Mouse (Mus musculus) liver, postnatal 0 days (tissue): Measurements from ENCODE around the gene Lrsam1. TPM values are rescaled to one million over a fixed set of nuclear protein-coding genes. Genes with fewer than 3 reads are reported as not detected.

Experiments
- ATAC-seq: fragments of 200-750 bp; cut with Nextera tagmentation; 2 replicates; pipeline ENCODE4 v1.8.0; 2017; ENCODE audit warnings: mild to moderate bottlenecking, moderate library complexity
- DNase-seq: peaks from one replicate; pipeline ENCODE4 v3.0.0-alpha.2; 2016
- H3K27ac ChIP-seq: fragments of 300-500 bp; sonication (generic); 2 replicates; pipeline ENCODE4 v1.5.1; 2014; ENCODE audit warnings: antibody characterized with exemption, moderate library complexity, mild to moderate bottlenecking, low read depth
- H3K27me3 ChIP-seq: fragments of 300-500 bp; sonication (generic); 2 replicates; pipeline ENCODE4 v1.6.1; 2014; ENCODE audit warnings: low read length, control low read depth, mixed read lengths; ENCODE audit not compliant: insufficient read depth
- H3K36me3 ChIP-seq: fragments of 300-500 bp; sonication (generic); replicated peaks from 2 replicates; pipeline ENCODE4 v1.6.1; 2014; ENCODE audit warnings: mild to moderate bottlenecking, control low read depth, low read length, moderate library complexity, mixed read lengths; ENCODE audit not compliant: insufficient read depth
- H3K4me1 ChIP-seq: fragments of 300-500 bp; sonication (generic); 2 replicates; pipeline ENCODE4 v1.6.1; 2014; ENCODE audit warnings: antibody characterized with exemption, mild to moderate bottlenecking, control low read depth; ENCODE audit not compliant: insufficient read depth
- H3K4me2 ChIP-seq: fragments of 300-500 bp; sonication (generic); 2 replicates; pipeline ENCODE4 v1.6.1; 2014; ENCODE audit warnings: low read depth, mild to moderate bottlenecking, low read length, moderate library complexity, mixed read lengths
- H3K4me3 ChIP-seq: fragments of 300-500 bp; sonication (generic); 2 replicates; pipeline ENCODE4 v1.5.1; 2014; ENCODE audit warnings: low read depth, low read length
- H3K9ac ChIP-seq: fragments of 300-500 bp; sonication (generic); replicated peaks from 2 replicates; pipeline ENCODE4 v1.6.1; 2014; ENCODE audit warnings: mild to moderate bottlenecking, moderate library complexity
- H3K9me3 ChIP-seq: fragments of 300-500 bp; sonication (generic); 2 replicates; pipeline ENCODE4 v1.6.1; 2016; ENCODE audit warnings: mild to moderate bottlenecking, control low read depth, low read length, mixed read lengths
- CTCF ChIP-seq: sonication (generic); IDR thresholded peaks from 2 replicates; pipeline ENCODE4 v1.5.1; 2016; ENCODE audit warnings: antibody characterized with exemption, low read depth
- EP300 ChIP-seq: IDR thresholded peaks from 2 replicates; pipeline ENCODE4 v1.6.1; 2016; ENCODE audit warnings: antibody characterized with exemption, low read depth, mild to moderate bottlenecking
- WGBS: fragments of 180-500 bp; shearing (Covaris S2); extraction: QIAGEN DNeasy Blood & Tissue Kit; methylation state at CpG from one replicate; pipeline ENCODE4 v1.1.7; 2014; ENCODE audit not compliant: insufficient replicate concordance; 5-methylcytosine and 5-hydroxymethylcytosine counted together
- polyA plus RNA-seq: library from polyadenylated mRNA; unstranded; fragments of >200 nt; fragmentation: Nextera tagmentation; extraction: Ambion mirVana; gene quantifications from 2 replicates; pipeline ENCODE4 v1.2.1, GENCODE M21; 2015

The Lrsam1 gene
- polyA plus RNA-seq, 1 experiment from 2014 or later, result 1.6 TPM

DNA sequence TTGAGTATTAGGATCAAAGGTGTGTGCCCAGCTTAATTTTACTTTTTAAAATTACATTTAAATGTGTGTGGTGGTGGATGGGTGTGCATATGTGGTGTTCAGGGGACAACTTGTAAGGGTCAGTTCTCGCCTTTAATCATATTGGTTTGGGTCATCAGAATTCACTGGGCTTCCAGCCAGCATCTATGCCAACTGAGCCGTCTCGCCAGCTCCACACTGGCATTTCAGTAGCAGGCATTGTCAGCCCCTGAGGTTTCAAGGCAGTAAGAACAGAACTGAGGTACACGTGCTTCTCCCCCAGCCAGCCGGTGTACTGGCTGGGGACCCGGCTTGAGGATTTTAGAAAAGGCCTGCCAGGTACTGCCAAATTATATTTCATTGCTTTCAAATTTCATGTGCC, 35.7 kb upstream of the Lrsam1 start:
- Histone ChIP-seq H3K9ac (no peak overlapping the region), H3K4me1 (no peaks in the 10 kb centered on the region), H3K4me2 (no peak overlapping the region), H3K27me3 (no peaks in the 10 kb centered on the region), H3K36me3 (no peaks in the 10 kb centered on the region), H3K4me3 (no peak overlapping the region), H3K9me3 (no peaks in the 10 kb centered on the region), H3K27ac (no peak overlapping the region)
- no peak for DNase-seq
- TF ChIP-seq CTCF (no peak), EP300 (no peak)
- WGBS, result 71% methylated on average over 6 of the region's 6 CpGs
- ATAC-seq, result no peak

DNA sequence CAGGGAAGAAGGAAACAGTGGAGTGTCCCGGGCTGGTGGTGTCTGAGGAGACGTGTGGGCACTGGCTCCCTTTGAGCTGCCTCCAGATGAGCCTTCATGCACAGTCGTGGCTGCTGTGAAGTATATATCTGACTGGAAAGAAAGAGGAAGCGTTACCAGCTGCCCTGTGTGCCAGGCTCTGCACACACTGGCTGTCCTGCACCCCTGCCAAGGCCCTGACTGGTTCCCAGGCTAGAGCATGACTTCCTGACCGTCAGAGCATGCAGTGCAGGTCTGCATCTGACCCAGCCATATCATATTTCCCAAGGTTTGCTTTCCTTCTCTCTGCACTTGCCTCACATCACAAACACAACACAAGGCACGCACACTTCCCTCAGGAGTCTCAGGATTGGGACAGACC, 30.7 kb upstream of the Lrsam1 start:
- H3K4me3 ChIP-seq, result no peak overlapping the region
- no peak overlapping the region for H3K27ac ChIP-seq
- ATAC-seq, result no peak
- DNase-seq, result no peak
- no peaks in the 10 kb centered on the region for H3K4me1 ChIP-seq
- no peaks in the 10 kb centered on the region for H3K9me3 ChIP-seq
- H3K36me3 ChIP-seq, result no peaks in the 10 kb centered on the region
- WGBS, result 37% methylated on average over 6 of the region's 6 CpGs
- H3K9ac ChIP-seq, result no peak overlapping the region
- TF ChIP-seq EP300, result no peak
- no peak for TF ChIP-seq CTCF
- no peaks in the 10 kb centered on the region for H3K27me3 ChIP-seq
- H3K4me2 ChIP-seq, result no peak overlapping the region

DNA sequence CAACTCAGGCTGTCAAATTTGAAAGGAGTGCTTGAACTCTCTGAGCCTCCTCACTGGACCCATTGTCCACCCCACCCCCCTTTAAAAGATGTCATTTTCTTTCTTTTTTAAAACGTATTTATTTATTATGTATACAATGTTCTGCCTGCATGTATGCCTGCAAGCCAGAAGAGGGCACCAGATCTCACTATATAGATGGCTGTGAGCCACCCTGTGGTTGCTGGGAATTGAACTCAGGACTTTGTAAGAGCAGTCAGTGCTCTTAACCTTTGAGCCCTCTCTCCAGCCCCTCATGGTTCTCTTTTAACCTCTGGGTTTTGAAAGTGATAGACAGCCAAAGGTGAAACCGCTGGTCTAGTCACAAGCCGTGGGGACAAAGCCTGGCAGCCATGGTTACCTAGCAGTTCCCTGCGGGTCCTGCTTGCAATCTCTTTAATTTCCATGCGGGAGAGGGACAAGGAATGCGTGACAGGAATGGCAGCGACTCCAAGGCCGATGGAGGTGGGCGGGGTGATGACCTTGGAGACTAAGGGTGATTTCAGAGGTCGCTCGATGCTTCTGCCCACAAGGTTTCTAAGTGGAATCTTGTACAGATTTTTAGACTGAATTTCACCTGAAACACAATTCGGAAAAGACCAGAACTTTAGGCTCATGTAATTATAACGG, 28.9 kb upstream of the Lrsam1 start:
- ATAC-seq (no peak), DNase-seq (no peak)
- Histone ChIP-seq H3K9me3 (no peaks in the 10 kb centered on the region), H3K4me1 (no peaks in the 10 kb centered on the region), H3K27ac (no peak overlapping the region), H3K4me2 (no peak overlapping the region), H3K36me3 (no peaks in the 10 kb centered on the region), H3K27me3 (no peaks in the 10 kb centered on the region), H3K4me3 (no peak overlapping the region), H3K9ac (no peak overlapping the region)
- 63% methylated on average over 13 of the region's 13 CpGs for WGBS
- TF ChIP-seq EP300, result no peak
- peak; percentile 70 for TF ChIP-seq CTCF

DNA sequence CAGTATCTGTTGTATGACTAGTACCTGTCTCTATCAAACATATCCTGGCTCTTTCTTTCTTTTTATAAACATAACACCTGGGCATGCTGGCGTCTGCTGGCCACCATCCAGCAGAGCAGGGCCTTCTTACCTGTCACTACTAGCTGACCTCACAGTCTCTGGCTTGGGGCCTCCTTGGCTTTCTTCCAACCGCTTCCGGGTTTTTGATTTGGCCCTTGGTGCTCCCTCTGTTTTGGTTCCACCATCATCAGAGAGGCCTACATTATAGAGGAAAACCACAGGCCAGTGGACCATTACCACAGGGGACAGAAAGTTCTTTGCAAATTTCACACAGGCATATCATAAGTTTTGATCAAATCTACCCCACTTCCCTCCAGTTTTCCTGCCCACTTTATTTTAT, 28.0 kb upstream of the Lrsam1 start:
- no peak overlapping the region for H3K4me3 ChIP-seq
- no peak overlapping the region for H3K27ac ChIP-seq
- no peak overlapping the region for H3K4me2 ChIP-seq
- H3K27me3 ChIP-seq, result no peaks in the 10 kb centered on the region
- H3K36me3 ChIP-seq, result no peaks in the 10 kb centered on the region
- no peak for DNase-seq
- no peak overlapping the region for H3K9ac ChIP-seq
- no peak for ATAC-seq
- TF ChIP-seq EP300 (no peak), CTCF (no peak)
- 65% methylated on average over 3 of the region's 3 CpGs for WGBS
- no peaks in the 10 kb centered on the region for H3K9me3 ChIP-seq
- H3K4me1 ChIP-seq, result no peaks in the 10 kb centered on the region

DNA sequence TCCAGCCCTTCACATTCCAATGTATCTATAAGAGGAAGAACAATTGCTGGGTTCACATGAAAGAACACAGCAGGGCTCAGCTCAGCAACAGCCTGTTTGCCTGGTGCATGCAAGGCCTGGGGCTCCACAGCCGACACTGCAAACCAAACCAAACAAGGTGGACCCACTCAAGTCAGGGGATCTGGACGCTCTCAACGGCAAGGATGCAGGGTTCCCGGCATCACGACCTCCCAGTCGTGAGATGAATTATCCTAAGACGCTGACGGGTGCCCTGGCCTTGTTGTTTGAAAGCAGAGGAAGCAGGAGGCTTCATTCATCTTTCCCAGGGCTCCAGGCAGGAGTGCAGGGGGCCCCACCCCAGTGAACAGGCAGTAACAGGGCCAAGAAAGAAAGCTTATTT, 24.4 kb upstream of the Lrsam1 start:
- H3K4me1 ChIP-seq, result peaks cover 16% of the 10 kb centered on the region
- no peak overlapping the region for H3K27ac ChIP-seq
- no peaks in the 10 kb centered on the region for H3K36me3 ChIP-seq
- 70% methylated on average over 8 of the region's 8 CpGs for WGBS
- H3K4me3 ChIP-seq, result no peak overlapping the region
- H3K4me2 ChIP-seq, result no peak overlapping the region
- ATAC-seq (no peak), DNase-seq (no peak)
- H3K9me3 ChIP-seq, result no peaks in the 10 kb centered on the region
- no peak for TF ChIP-seq EP300
- TF ChIP-seq CTCF, result no peak
- no peak overlapping the region for H3K9ac ChIP-seq
- H3K27me3 ChIP-seq, result no peaks in the 10 kb centered on the region

DNA sequence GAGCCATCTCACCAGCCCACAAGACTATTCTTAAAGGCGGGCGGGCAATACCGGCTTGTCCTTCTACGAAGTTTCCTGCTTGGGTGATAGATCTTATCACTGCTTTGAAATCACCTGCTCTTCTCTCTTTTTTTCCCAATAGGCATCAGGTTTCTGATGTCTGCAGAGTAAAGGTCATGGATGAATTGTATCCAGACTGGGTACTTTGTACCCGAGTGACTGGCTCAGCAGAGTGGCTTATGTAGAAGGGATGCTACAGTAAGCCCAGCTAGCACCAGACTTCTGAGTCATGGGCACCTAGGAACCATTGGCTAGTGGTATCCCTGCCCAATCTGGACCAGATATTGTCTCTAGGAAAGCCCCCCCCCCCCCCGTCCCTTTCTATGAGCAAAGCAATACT, 22.2 kb upstream of the Lrsam1 start:
- no peak for DNase-seq
- no peaks in the 10 kb centered on the region for H3K9me3 ChIP-seq
- no peaks in the 10 kb centered on the region for H3K36me3 ChIP-seq
- H3K4me1 ChIP-seq, result peaks cover 19% of the 10 kb centered on the region
- no peak overlapping the region for H3K9ac ChIP-seq
- no peak for TF ChIP-seq EP300
- TF ChIP-seq CTCF, result no peak
- H3K27ac ChIP-seq, result no peak overlapping the region
- WGBS, result 35% methylated on average over 6 of the region's 6 CpGs
- no peak overlapping the region for H3K4me2 ChIP-seq
- no peak overlapping the region for H3K4me3 ChIP-seq
- H3K27me3 ChIP-seq, result no peaks in the 10 kb centered on the region
- no peak for ATAC-seq
